Mouse (Mus musculus) bone marrow macrophage, adult 2 months (primary cell): ENCODE measurements around the gene Chic2. TPM values are rescaled to one million over a fixed set of nuclear protein-coding genes. Genes with fewer than 3 reads are reported as not detected.

Experiments
- H3K27ac ChIP-seq: 2 replicates; pipeline ENCODE4 v1.5.1; 2012; ENCODE audit warnings: low read depth, low read length; ENCODE audit not compliant: insufficient read depth
- H3K4me1 ChIP-seq: 2 replicates; pipeline ENCODE4 v1.6.1; 2012; ENCODE audit warnings: low read length; ENCODE audit not compliant: control insufficient read depth, insufficient read depth
- H3K4me3 ChIP-seq: 2 replicates; pipeline ENCODE4 v1.5.1; 2012; ENCODE audit warnings: mild to moderate bottlenecking, low read length, moderate library complexity; ENCODE audit not compliant: insufficient read depth
- CTCF ChIP-seq: IDR thresholded peaks from 2 replicates; pipeline ENCODE4 v1.5.1; 2012; ENCODE audit warnings: low read depth, mild to moderate bottlenecking, low read length, moderate library complexity
- POLR2A ChIP-seq: IDR thresholded peaks from 2 replicates; pipeline ENCODE4 v1.6.1; 2012; ENCODE audit warnings: mild to moderate bottlenecking, low read depth, low read length, borderline replicate concordance
- polyA plus RNA-seq: library from polyadenylated mRNA; stranded (reverse); fragments of >200 nt; gene quantifications from 2 replicates; pipeline ENCODE4 v1.2.4, GENCODE M21; 2012; ENCODE audit not compliant: missing spikeins, insufficient read depth, insufficient read length

Gene Chic2
- polyA plus RNA-seq, 1 experiment, result 37.9 TPM

DNA sequence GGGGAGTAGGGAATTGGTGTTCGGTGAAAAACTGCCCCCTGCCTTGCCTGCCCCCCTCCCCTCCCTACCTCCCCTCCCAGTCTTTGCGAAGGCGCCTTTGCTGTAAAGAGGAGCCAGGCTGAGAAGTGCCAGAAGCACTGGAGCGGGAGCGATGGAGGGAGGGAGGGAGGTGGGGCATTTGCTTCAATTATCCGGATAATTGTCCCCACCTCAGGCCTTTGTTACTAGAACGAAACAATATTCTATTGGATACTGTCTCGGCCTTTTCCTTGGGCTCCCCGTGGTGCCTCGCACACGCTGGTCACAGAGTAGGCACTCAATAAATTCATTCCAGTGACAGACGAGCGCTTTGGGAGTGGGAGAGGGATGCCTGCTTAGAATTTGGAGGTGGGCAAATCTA, 25.6 kb upstream of the Chic2 start:
- Histone ChIP-seq H3K27ac (no peak overlapping the region), H3K4me1 (0 out of 2 replicates have a peak, but pooled peaks cover 2% of the 10 kb centered on the region), H3K4me3 (no peak overlapping the region)
- TF ChIP-seq CTCF (no peak), POLR2A (no peak)

GRCm38 (mm10) chr5:75067125-75067756, 22.7 kb upstream of the Chic2 start:
- Histone ChIP-seq H3K4me1 (0 out of 2 replicates have a peak, but pooled peaks cover 2% of the 10 kb centered on the region), H3K27ac (no peak overlapping the region), H3K4me3 (peak overlapping the region; percentile 39)
- TF ChIP-seq CTCF, result no peak
- TF ChIP-seq POLR2A, result no peak

DNA sequence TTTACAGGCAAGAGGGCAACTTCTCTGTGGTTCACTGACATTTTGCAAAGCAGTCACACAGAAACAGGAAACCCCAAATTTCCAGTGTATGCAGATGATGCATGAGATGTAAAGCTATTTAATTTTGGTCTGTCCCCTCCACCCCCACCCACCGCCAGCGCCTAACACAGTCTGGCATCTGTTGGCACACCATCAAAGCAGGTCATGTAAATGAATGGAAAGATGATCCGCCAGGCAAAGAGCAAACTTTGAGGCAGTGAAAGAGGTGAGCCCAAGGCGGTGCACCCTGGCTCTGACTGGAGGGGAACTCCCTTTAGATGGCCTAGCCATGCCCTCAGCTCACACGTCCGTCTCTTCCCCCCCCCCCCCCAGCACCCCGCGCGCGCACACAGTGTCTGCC, 22.1 kb upstream of the Chic2 start:
- Histone ChIP-seq H3K4me3 (peak overlapping the region; percentile 39; the same call in 1 of the 2 replicates), H3K27ac (no peak overlapping the region)

DNA sequence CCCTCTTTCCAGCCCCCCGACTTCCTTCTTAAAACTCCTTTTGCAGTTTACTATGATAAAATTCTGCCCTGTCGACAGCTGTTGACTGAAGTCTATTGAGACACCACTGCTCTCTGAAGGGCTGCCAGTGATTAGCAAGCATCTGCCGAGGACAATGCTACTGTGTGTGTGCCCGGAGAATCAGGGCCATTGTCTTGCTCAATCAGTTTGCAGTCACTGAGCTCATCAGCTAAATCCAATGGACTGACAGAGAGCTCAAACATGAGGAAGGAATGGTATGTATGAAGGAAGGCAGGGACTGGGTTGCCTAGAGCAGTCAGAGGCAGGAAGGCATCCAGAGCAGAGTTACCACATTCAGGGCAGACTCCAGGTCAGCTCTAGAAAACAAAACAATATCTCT, 18.6 kb upstream of the Chic2 start:
- Histone ChIP-seq H3K4me1 (0 out of 2 replicates have a peak, but pooled peaks cover 2% of the 10 kb centered on the region), H3K4me3 (no peak overlapping the region), H3K27ac (no peak overlapping the region)
- no peak for TF ChIP-seq CTCF
- no peak for TF ChIP-seq POLR2A

More for the DNA sequence above, 22.1 kb upstream of the Chic2 start:
- H3K4me1 ChIP-seq, result 0 out of 2 replicates have a peak, but pooled peaks cover 2% of the 10 kb centered on the region
- TF ChIP-seq CTCF (no peak), POLR2A (no peak)

DNA sequence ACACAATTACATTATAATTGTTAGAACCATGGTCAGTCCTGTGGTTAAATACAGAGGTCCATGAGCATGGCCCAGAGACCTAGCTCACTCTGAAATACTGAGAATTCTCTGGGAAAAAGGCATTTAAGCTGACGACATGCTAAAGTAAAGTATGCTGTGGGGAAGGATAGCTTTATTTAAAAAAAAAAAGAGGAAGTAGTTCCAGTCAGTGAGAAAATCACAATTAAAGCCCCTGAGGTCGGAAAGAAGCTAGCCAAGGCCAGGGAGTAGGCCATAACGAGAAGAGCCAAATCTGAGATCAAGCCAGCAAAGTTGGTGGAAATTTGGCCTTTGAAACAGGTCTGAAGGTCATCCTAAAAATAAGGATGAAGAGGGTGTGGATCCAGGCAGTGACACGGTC, 6.5 kb upstream of the Chic2 start:
- Histone ChIP-seq H3K4me1 (peaks cover 22% of the 10 kb centered on the region), H3K27ac (no peak overlapping the region), H3K4me3 (no peak overlapping the region)
- TF ChIP-seq POLR2A, result no peak
- TF ChIP-seq CTCF, result no peak

GRCm38 (mm10) chr5:75046681-75047321, 2.2 kb upstream of the Chic2 start:
- H3K4me3 ChIP-seq, result no peak overlapping the region
- H3K4me1 ChIP-seq, result peaks cover 28% of the 10 kb centered on the region
- no peak overlapping the region for H3K27ac ChIP-seq
- TF ChIP-seq POLR2A (no peak), CTCF (no peak)

GRCm38 (mm10) chr5:75045371-75045770, 797 bp upstream of the Chic2 start:
- Histone ChIP-seq H3K4me1 (peaks cover 24% of the 10 kb centered on the region), H3K4me3 (no peak overlapping the region), H3K27ac (no peak overlapping the region)
- TF ChIP-seq POLR2A (no peak), CTCF (no peak)

DNA sequence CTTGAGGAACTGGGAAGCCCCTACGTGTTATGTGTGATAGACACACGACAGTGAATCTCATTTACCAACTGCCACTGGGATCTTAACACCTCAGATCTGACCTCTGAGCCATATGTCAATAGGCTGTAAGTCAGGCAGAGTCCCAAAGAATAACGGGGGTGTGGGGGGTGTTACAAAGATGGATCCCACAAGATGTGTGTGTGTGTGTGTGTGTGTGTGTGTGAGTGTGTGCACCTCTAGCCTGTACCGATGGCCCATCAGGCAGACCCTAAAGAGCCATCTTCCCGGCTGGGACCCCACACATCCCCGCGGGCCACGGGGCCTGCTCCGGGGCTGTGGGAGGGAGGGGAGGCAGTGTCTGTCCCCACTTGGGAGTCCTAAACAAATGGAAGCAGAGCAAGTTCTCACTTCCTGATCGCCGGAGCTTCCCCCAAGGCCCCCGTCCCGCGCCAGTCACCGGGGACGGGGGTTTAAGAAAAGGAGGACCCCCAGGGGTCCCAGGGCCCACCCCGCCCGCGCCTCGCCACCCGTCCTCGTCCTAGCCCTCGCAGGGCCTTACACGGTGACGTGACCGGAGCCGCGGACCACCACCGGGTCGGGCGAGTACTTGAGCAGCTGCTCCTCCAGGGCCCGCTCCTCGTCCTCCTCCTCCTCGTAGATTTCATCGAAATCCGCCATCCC, 813 bp downstream of the Chic2 start:
- peaks cover 20% of the 10 kb centered on the region for H3K4me1 ChIP-seq
- peak overlapping the region; percentile 80 for H3K4me3 ChIP-seq
- TF ChIP-seq POLR2A, result no peak
- peak overlapping the region; percentile 64; the same call in 1 of the 2 replicates for H3K27ac ChIP-seq

DNA sequence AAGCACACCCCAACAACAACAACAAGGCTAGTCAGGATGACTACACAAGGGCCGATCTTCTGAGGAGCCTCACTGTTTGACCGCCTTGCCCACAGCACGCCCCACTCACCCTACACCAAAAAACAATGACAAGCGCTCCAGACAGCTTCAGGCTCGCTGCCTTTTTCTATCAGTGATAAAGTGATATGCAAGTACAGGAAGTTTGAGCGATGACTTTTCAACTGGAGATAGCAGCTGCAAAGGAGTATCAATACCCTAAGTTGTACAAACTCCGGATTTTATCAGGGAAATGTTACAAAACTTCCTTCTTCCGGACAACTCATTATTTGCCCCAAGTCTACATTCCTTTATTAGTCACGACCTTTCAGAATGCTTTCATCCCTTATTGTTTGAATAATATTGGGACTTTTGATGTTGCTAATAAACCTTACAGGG, 1.5 kb downstream of the Chic2 start:
- Histone ChIP-seq H3K4me3 (peak overlapping the region; percentile 80), H3K4me1 (peaks cover 17% of the 10 kb centered on the region), H3K27ac (no peak overlapping the region)
- no peak for TF ChIP-seq CTCF
- no peak for TF ChIP-seq POLR2A

GRCm38 (mm10) chr5:75039307-75039706, 5.3 kb downstream of the Chic2 start:
- Histone ChIP-seq H3K4me1 (peaks cover 10% of the 10 kb centered on the region), H3K4me3 (no peak overlapping the region), H3K27ac (no peak overlapping the region)
- TF ChIP-seq CTCF (no peak), POLR2A (no peak)
